Mouse (Mus musculus) bone marrow macrophage, adult 2 months (primary cell): ENCODE data around the gene Zmym1.
"Not testable (repeated sequence)": the region's sequence is repeated elsewhere in the genome, so short reads cannot be mapped to it uniquely, and the experiment has no call there.

ENCODE experiments used
- CTCF ChIP-seq: IDR thresholded peaks from 2 replicates; pipeline ENCODE4 v1.5.1; 2012; ENCODE audit warnings: low read depth, mild to moderate bottlenecking, low read length, moderate library complexity
- POLR2A ChIP-seq: IDR thresholded peaks from 2 replicates; pipeline ENCODE4 v1.6.1; 2012; ENCODE audit warnings: mild to moderate bottlenecking, low read depth, low read length, borderline replicate concordance

DNA sequence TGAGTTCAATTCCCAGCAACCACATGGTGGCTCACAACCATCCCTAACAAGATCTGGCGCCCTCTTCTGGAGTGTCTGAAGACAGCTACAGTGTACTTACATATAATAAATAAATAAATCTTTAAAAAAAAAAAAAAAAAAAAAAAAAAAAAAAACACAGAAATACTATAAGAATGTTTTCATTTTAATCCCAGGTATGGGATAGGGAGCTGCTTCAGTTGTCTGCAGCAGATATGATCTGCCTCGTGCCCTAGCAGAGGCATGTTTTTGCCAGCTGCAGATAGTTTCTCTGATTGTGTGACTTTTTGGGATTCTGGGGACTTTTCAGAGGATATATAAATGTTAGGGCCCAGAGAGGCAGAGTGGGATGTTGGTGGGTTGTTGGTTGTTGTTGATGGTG lies 38.6 kb upstream of the Zmym1 start:
- not testable (repeated sequence) for TF ChIP-seq POLR2A, CTCF
